Mouse (Mus musculus) ES-E14 (cell line): ENCODE measurements around the gene Tbc1d10a. TPM values are rescaled to one million over a fixed set of nuclear protein-coding genes. Genes with fewer than 3 reads are reported as not detected.

ENCODE experiments used
- DNase-seq: peaks from one replicate; pipeline ENCODE4 v3.0.0-alpha.2; 2013; ENCODE audit warnings: low read depth, low spot score
- H3K27ac ChIP-seq: 2 replicates; pipeline ENCODE4 v1.5.1; 2012; ENCODE audit warnings: low read depth, mild to moderate bottlenecking, low read length, moderate library complexity, mixed read lengths; ENCODE audit not compliant: poor library complexity, insufficient read depth, severe bottlenecking
- H3K36me3 ChIP-seq: 2 replicates; pipeline ENCODE4 v1.6.1; 2012; ENCODE audit warnings: mild to moderate bottlenecking, low read length, moderate library complexity, mixed read lengths; ENCODE audit not compliant: control insufficient read depth, poor library complexity, insufficient read depth, severe bottlenecking
- H3K4me1 ChIP-seq, 2 experiments: fragments of 150-350 bp in 1 of 2; sonication (generic) in 1 of 2; 2 replicates each; pipeline ENCODE4 v1.6.1; 2012; ENCODE audit warnings: low read length in 2 of 2, mild to moderate bottlenecking in 1 of 2, mixed read lengths in 1 of 2; ENCODE audit not compliant: control insufficient read depth in 2 of 2, insufficient read depth in 2 of 2, poor library complexity in 1 of 2
- H3K4me3 ChIP-seq, 2 experiments: fragments of 150-350 bp in 1 of 2; sonication (generic) in 1 of 2; 2 replicates each; pipeline ENCODE4 v1.5.1; 2012; ENCODE audit warnings: low read length in 2 of 2, low read depth in 1 of 2, mild to moderate bottlenecking in 1 of 2, mixed read lengths in 1 of 2; ENCODE audit not compliant: insufficient read depth in 1 of 2, poor library complexity in 1 of 2, severe bottlenecking in 1 of 2
- H3K9ac ChIP-seq: 2 replicates; pipeline ENCODE4 v1.6.1; 2012; ENCODE audit warnings: low read depth, mild to moderate bottlenecking, low read length, mixed read lengths; ENCODE audit not compliant: poor library complexity, insufficient read depth, severe bottlenecking
- H3K9me3 ChIP-seq: fragments of 150-350 bp; sonication (generic); 2 replicates; pipeline ENCODE4 v1.6.1; 2012; ENCODE audit warnings: low read depth, mild to moderate bottlenecking, low read length; ENCODE audit not compliant: control insufficient read depth, insufficient read depth
- CHD2 ChIP-seq: IDR thresholded peaks from 2 replicates; pipeline ENCODE4 v1.6.1; 2014; ENCODE audit warnings: mild to moderate bottlenecking, low read depth, low read length, inconsistent platforms
- HCFC1 ChIP-seq: IDR thresholded peaks from 2 replicates; pipeline ENCODE4 v1.6.1; 2012; ENCODE audit warnings: low read length, inconsistent platforms, borderline replicate concordance; ENCODE audit not compliant: insufficient read depth
- MAFK ChIP-seq: IDR thresholded peaks from 2 replicates; pipeline ENCODE4 v1.6.1; 2014; ENCODE audit warnings: mild to moderate bottlenecking, low read depth, low read length, inconsistent platforms; ENCODE audit not compliant: insufficient read depth
- ZC3H11A ChIP-seq: IDR thresholded peaks from 2 replicates; pipeline ENCODE4 v1.6.1; 2012; ENCODE audit warnings: low read depth, mild to moderate bottlenecking, inconsistent platforms, low read length, borderline replicate concordance
- ZNF384 ChIP-seq: IDR thresholded peaks from 2 replicates; pipeline ENCODE4 v1.6.1; 2012; ENCODE audit warnings: low read depth, low read length, inconsistent platforms
- in situ Hi-C, 2 experiments: fragments of 600-800 bp; cut with MboI; formaldehyde crosslinking; loops; one replicate each; pipeline ENCODE4 v1.15.1; 2025; ENCODE audit warnings: low sequenced_read_pairs in 2 of 2, inconsistent platforms in 1 of 2; ENCODE audit not compliant: unreplicated experiment in 2 of 2
- total RNA-seq: library from RNA; depleted of rRNA; stranded (reverse); fragments of 300-350 nt; gene quantifications from 2 replicates; pipeline ENCODE4 v1.2.3, GENCODE M21; 2012

Gene Tbc1d10a
- total RNA-seq, 1 experiment, result 40.9 TPM

GRCm38 (mm10) chr11:4174586-4174985, 12.0 kb upstream of the Tbc1d10a start:
- no peak for TF ChIP-seq CHD2
- TF ChIP-seq ZC3H11A, result no peak
- TF ChIP-seq MAFK, result no peak
- no peak for TF ChIP-seq ZNF384
- TF ChIP-seq HCFC1, result no peak
- Histone ChIP-seq H3K9ac (no peak overlapping the region), H3K36me3 (peaks cover 87% of the 10 kb centered on the region), H3K27ac (no peak overlapping the region), H3K4me1 (no peaks in the 10 kb centered on the region), H3K9me3 (no peaks in the 10 kb centered on the region), H3K4me3 (no peak overlapping the region)
- in situ Hi-C loops, result no loop called here
- DNase-seq, result no peak

GRCm38 (mm10) chr11:4177716-4178115, 8.9 kb upstream of the Tbc1d10a start:
- Histone ChIP-seq H3K9ac (no peak overlapping the region), H3K4me3 (no peak overlapping the region), H3K36me3 (peaks cover 81% of the 10 kb centered on the region), H3K27ac (no peak overlapping the region), H3K4me1 (0 out of 4 replicates have a peak, but pooled peaks cover 0 to 2% of the 10 kb centered on the region in 2 experiments), H3K9me3 (no peaks in the 10 kb centered on the region)
- no peak for TF ChIP-seq ZNF384
- no peak for TF ChIP-seq ZC3H11A
- no peak for TF ChIP-seq CHD2
- no peak for TF ChIP-seq HCFC1
- no peak for TF ChIP-seq MAFK
- no peak for DNase-seq
- in situ Hi-C loops, result no loop called here

- H3K9me3 ChIP-seq, result no peaks in the 10 kb centered on the region
- no peak overlapping the region for H3K27ac ChIP-seq
- TF ChIP-seq CHD2 (no peak), ZNF384 (no peak), ZC3H11A (no peak), HCFC1 (no peak), MAFK (no peak)
- H3K9ac ChIP-seq, result no peak overlapping the region
- H3K36me3 ChIP-seq, result peaks cover 42% of the 10 kb centered on the region
- 0 out of 4 replicates have a peak, but pooled peaks cover 0 to 2% of the 10 kb centered on the region in 2 experiments for H3K4me1 ChIP-seq
- DNase-seq, result no peak
- in situ Hi-C loops, result no loop called here
- no peak overlapping the region for H3K4me3 ChIP-seq
Observed at GRCm38 (mm10) chr11:4182061-4182460, 4.5 kb upstream of the Tbc1d10a start.

GRCm38 (mm10) chr11:4183511-4183910, 3.1 kb upstream of the Tbc1d10a start:
- H3K9me3 ChIP-seq, result no peaks in the 10 kb centered on the region
- in situ Hi-C loops, result no loop called here
- no peak overlapping the region for H3K9ac ChIP-seq
- H3K27ac ChIP-seq, result no peak overlapping the region
- no peak for TF ChIP-seq ZC3H11A
- TF ChIP-seq MAFK, result no peak
- no peak for TF ChIP-seq ZNF384
- TF ChIP-seq HCFC1, result no peak
- no peak for TF ChIP-seq CHD2
- peaks cover 0 to 4% of the 10 kb centered on the region in 2 experiments; a peak in 1 of 4 replicates for H3K4me1 ChIP-seq
- DNase-seq, result no peak
- no peak overlapping the region for H3K4me3 ChIP-seq
- H3K36me3 ChIP-seq, result peaks cover 28% of the 10 kb centered on the region
